Mouse (Mus musculus) G1E (cell line): Measurements from ENCODE around the gene Evx2. TPM values are rescaled to one million over a fixed set of nuclear protein-coding genes. Genes with fewer than 3 reads are reported as not detected.

Experiments used
- ATAC-seq: 2 replicates; pipeline ENCODE4 v1.8.0; 2016; ENCODE audit warnings: mild to moderate bottlenecking; ENCODE audit not compliant: insufficient number of reproducible peaks, poor library complexity, low FRiP score, severe bottlenecking; ENCODE audit errors: extremely low read depth
- DNase-seq: peaks from one replicate; pipeline ENCODE4 v3.0.0; 2012; ENCODE audit warnings: low spot score
- H3K27me3 ChIP-seq: 2 replicates; pipeline ENCODE4 v1.6.1; 2012; ENCODE audit warnings: mild to moderate bottlenecking, low read length, inconsistent platforms; ENCODE audit not compliant: insufficient read depth
- H3K36me3 ChIP-seq: replicated peaks from 2 replicates; pipeline ENCODE3; 2012; ENCODE audit warnings: mild to moderate bottlenecking, inconsistent platforms
- H3K4me1 ChIP-seq: 2 replicates; pipeline ENCODE4 v1.6.1; 2012; ENCODE audit warnings: low read depth, low read length, inconsistent platforms, mixed read lengths; ENCODE audit not compliant: insufficient read depth
- H3K4me3 ChIP-seq: 2 replicates; pipeline ENCODE4 v1.5.1; 2012; ENCODE audit warnings: low read depth, mild to moderate bottlenecking, inconsistent platforms, low read length, moderate library complexity, mixed read lengths
- H3K9me3 ChIP-seq: replicated peaks from 2 replicates; pipeline ENCODE4 v1.6.1; 2012; ENCODE audit warnings: inconsistent platforms
- CTCF ChIP-seq: IDR thresholded peaks from 2 replicates; pipeline ENCODE4 v1.5.1; 2012; ENCODE audit warnings: low read depth, low read length, inconsistent platforms, mixed read lengths
- GATA1 ChIP-seq: IDR thresholded peaks from 2 replicates; pipeline ENCODE4 v1.6.1; 2012; ENCODE audit warnings: borderline replicate concordance, low read length, inconsistent platforms, mixed read lengths
- GATA2 ChIP-seq: IDR thresholded peaks from 2 replicates; pipeline ENCODE4 v1.6.1; 2012; ENCODE audit warnings: low read depth, low read length, inconsistent platforms, borderline replicate concordance
- POLR2AphosphoS5 ChIP-seq: IDR thresholded peaks from 2 replicates; pipeline ENCODE4 v1.6.1; 2012; ENCODE audit warnings: low read depth, low read length, inconsistent platforms; ENCODE audit not compliant: insufficient replicate concordance
- TAL1 ChIP-seq: conservative IDR thresholded peaks from 2 replicates; pipeline ENCODE4 v1.6.1; 2012; ENCODE audit warnings: low read depth, low read length, inconsistent platforms, mixed read lengths
- polyA plus RNA-seq: library from polyadenylated mRNA; stranded (reverse); fragments of >175 nt; gene quantifications from 2 replicates; pipeline ENCODE4 v1.2.3, GENCODE M21; 2012
- total RNA-seq, 2 experiments: library from RNA; stranded (forward) in 1 of 2; stranded (reverse) in 1 of 2; fragments of 200-1000 nt in 1 of 2; fragments of >200 nt in 1 of 2; fragmentation: Nextera tagmentation in 1 of 2; gene quantifications; 2 replicates each; pipeline ENCODE4 v1.2.3; 2014 to 2017

Evx2 gene
- total and polyA plus RNA-seq, 3 experiments = 0.05 TPM; not detected in 2

DNA sequence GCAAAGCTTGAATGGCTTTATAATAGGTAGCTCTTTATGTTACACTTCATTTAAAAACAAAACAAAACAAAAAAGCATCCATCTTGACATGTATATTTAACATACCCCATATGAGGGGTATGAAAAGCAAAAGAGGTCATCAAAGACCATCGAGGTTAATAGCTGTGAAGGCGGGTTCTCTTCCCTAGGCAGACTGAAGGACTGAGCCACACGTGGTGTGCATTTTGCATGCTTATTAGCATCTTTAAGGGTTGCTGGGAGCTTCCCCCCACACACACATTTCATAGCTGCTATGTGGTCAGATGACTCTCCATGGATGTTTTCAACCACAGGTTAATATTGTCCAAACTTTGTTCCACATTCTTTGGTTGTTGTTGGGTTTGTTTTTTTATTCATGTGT is 55.3 kb downstream of the Evx2 start:
- DNase-seq = no peak
- H3K36me3 ChIP-seq = no peaks in the 10 kb centered on the region
- no peaks in the 10 kb centered on the region for H3K9me3 ChIP-seq
- H3K4me1 ChIP-seq = no peaks in the 10 kb centered on the region
- TF ChIP-seq GATA2 (no peak), TAL1 (no peak), GATA1 (no peak), POLR2AphosphoS5 (no peak), CTCF (no peak)
- no peaks in the 10 kb centered on the region for H3K27me3 ChIP-seq
- no peak overlapping the region for H3K4me3 ChIP-seq
- no peak for ATAC-seq

Other genes starting within 250 kb of the Evx2 start
- 49.3 and 96.8 TPM in 2 replicates for gene Lnpk, start 80.1 kb downstream of the Evx2 start, total RNA-seq (2014; fragmentation: Nextera tagmentation)
- 44.5 and 49.1 TPM in 2 replicates for gene Lnpk, start 80.1 kb downstream of the Evx2 start, total RNA-seq (2017)
- 8.5 and 15.2 TPM in 2 replicates for gene Lnpk, start 80.1 kb downstream of the Evx2 start, polyA plus RNA-seq
- not detected in 2 replicates for gene Hoxd13, start 8.8 kb upstream of the Evx2 start, total RNA-seq (2014; fragmentation: Nextera tagmentation)
- 0.05 and 0.17 TPM in 2 replicates for gene Hoxd13, start 8.8 kb upstream of the Evx2 start, total RNA-seq (2017)
- gene Hoxd13, start 8.8 kb upstream of the Evx2 start, polyA plus RNA-seq = not detected in 2 replicates
- gene Hoxd12, start 15.5 kb upstream of the Evx2 start, total RNA-seq (2014; fragmentation: Nextera tagmentation) = not detected in 2 replicates
- gene Hoxd12, start 15.5 kb upstream of the Evx2 start, total RNA-seq (2017) = not detected in 2 replicates
- gene Hoxd12, start 15.5 kb upstream of the Evx2 start, polyA plus RNA-seq = not detected in 2 replicates
- gene Hoxd11, start 20.0 kb upstream of the Evx2 start, total RNA-seq (2014; fragmentation: Nextera tagmentation) = not detected in 2 replicates
- gene Hoxd11, start 20.0 kb upstream of the Evx2 start, total RNA-seq (2017) = 0.05 and 0.06 TPM in 2 replicates
- not detected in 2 replicates for gene Hoxd11, start 20.0 kb upstream of the Evx2 start, polyA plus RNA-seq
- not detected in 2 replicates for gene Hoxd10, start 32.4 kb upstream of the Evx2 start, total RNA-seq (2014; fragmentation: Nextera tagmentation)
- 0.12 and 0.22 TPM in 2 replicates for gene Hoxd10, start 32.4 kb upstream of the Evx2 start, total RNA-seq (2017)
- not detected in 2 replicates for gene Hoxd10, start 32.4 kb upstream of the Evx2 start, polyA plus RNA-seq
- not detected in 2 replicates for gene Hoxd9, start 38.2 kb upstream of the Evx2 start, total RNA-seq (2014; fragmentation: Nextera tagmentation)
- gene Hoxd9, start 38.2 kb upstream of the Evx2 start, total RNA-seq (2017) = not detected in 2 replicates
- not detected in 2 replicates for gene Hoxd9, start 38.2 kb upstream of the Evx2 start, polyA plus RNA-seq
- not detected in 2 replicates for gene Hoxd8, start 45.1 kb upstream of the Evx2 start, total RNA-seq (2014; fragmentation: Nextera tagmentation)
- gene Hoxd8, start 45.1 kb upstream of the Evx2 start, total RNA-seq (2017) = not detected in 2 replicates
- gene Hoxd8, start 45.1 kb upstream of the Evx2 start, polyA plus RNA-seq = not detected in 2 replicates
- 0.29 and 0.75 TPM in 2 replicates for gene Hoxd3, start 52.4 kb upstream of the Evx2 start, total RNA-seq (2014; fragmentation: Nextera tagmentation)
- gene Hoxd3, start 52.4 kb upstream of the Evx2 start, total RNA-seq (2017) = 0.22 TPM in 1 of 2 replicates, not detected in the other
- 0.17 TPM in 1 of 2 replicates, not detected in the other for gene Hoxd3, start 52.4 kb upstream of the Evx2 start, polyA plus RNA-seq
- 4.7 and 8.7 TPM in 2 replicates for gene Hoxd4, start 52.4 kb upstream of the Evx2 start, total RNA-seq (2014; fragmentation: Nextera tagmentation)
- 2.6 and 4.4 TPM in 2 replicates for gene Hoxd4, start 52.4 kb upstream of the Evx2 start, total RNA-seq (2017)
- gene Hoxd4, start 52.4 kb upstream of the Evx2 start, polyA plus RNA-seq = 10.8 and 14.3 TPM in 2 replicates
- gene Gm28230, start 67.2 kb upstream of the Evx2 start, total RNA-seq (2014; fragmentation: Nextera tagmentation) = 1.2 TPM in 1 of 2 replicates, not detected in the other
- gene Gm28230, start 67.2 kb upstream of the Evx2 start, total RNA-seq (2017) = 0.23 and 0.33 TPM in 2 replicates
- 0.52 and 0.55 TPM in 2 replicates for gene Gm28230, start 67.2 kb upstream of the Evx2 start, polyA plus RNA-seq
- not detected in 2 replicates for gene Hoxd1, start 103.4 kb upstream of the Evx2 start, total RNA-seq (2014; fragmentation: Nextera tagmentation)
- 0.05 and 0.06 TPM in 2 replicates for gene Hoxd1, start 103.4 kb upstream of the Evx2 start, total RNA-seq (2017)
- not detected in 2 replicates for gene Hoxd1, start 103.4 kb upstream of the Evx2 start, polyA plus RNA-seq
- 96.4 and 101 TPM in 2 replicates for gene Mtx2, start 166.2 kb upstream of the Evx2 start, total RNA-seq (2014; fragmentation: Nextera tagmentation)
- 93.3 and 129 TPM in 2 replicates for gene Mtx2, start 166.2 kb upstream of the Evx2 start, total RNA-seq (2017)
- 69.9 and 95.4 TPM in 2 replicates for gene Mtx2, start 166.2 kb upstream of the Evx2 start, polyA plus RNA-seq